Mouse (Mus musculus): ENCODE data around the gene Fndc8. TPM values are rescaled to one million over a fixed set of nuclear protein-coding genes. Genes with fewer than 3 reads are reported as not detected.
"Not testable (repeated sequence)": the region's sequence is repeated elsewhere in the genome, so short reads cannot be mapped to it uniquely, and the experiment has no call there.

The Fndc8 gene
- polyA plus RNA-seq, 1 experiment, result 0.04 TPM

GRCm38 (mm10) chr11:82921691-82922090 is 29.8 kb downstream of the Fndc8 start:
- Histone ChIP-seq H3K4me3 (no peak overlapping the region), H3K4me2 (ENCODE audit: low read depth) (no peak overlapping the region), H3K79me2 (ENCODE audit: control insufficient read depth, insufficient read depth) (no peaks in the 10 kb centered on the region), H3K27me3 (ENCODE audit: control insufficient read depth, insufficient read depth, insufficient read length) (no peaks in the 10 kb centered on the region), H3K36me3 (ENCODE audit: control insufficient read depth, insufficient read depth) (no peaks in the 10 kb centered on the region), H3ac (ENCODE audit: control insufficient read depth, insufficient read length) (no peak overlapping the region)
- TF ChIP-seq SRF (IDR thresholded peaks at IDR 0.05; ENCODE audit: control insufficient read depth, insufficient read length, low read depth) (no peak), E2F4 (IDR thresholded peaks at IDR 0.05; ENCODE audit: insufficient read depth) (no peak), POLR2AphosphoS2 (IDR thresholded peaks at IDR 0.05; ENCODE audit: insufficient read length, low read depth) (no peak), REST (IDR thresholded peaks at IDR 0.05; ENCODE audit: insufficient read depth, insufficient read length) (no peak)

- H3K36me3 ChIP-seq (ENCODE audit: control insufficient read depth, insufficient read depth), result not testable (repeated sequence)
Observed at GRCm38 (mm10) chr11:82923910-82924309, 32.0 kb downstream of the Fndc8 start.

GRCm38 (mm10) chr11:82928897-82929632 is 37.1 kb downstream of the Fndc8 start:
- H3K36me3 ChIP-seq (ENCODE audit: control insufficient read depth, insufficient read depth), result no peaks in the 10 kb centered on the region
- no peaks in the 10 kb centered on the region for H3K79me2 ChIP-seq (ENCODE audit: control insufficient read depth, insufficient read depth)
- TF ChIP-seq CEBPB (IDR thresholded peaks at IDR 0.05; ENCODE audit: insufficient read depth, poor library complexity, severe bottlenecking) (no peak), E2F4 (IDR thresholded peaks at IDR 0.05; ENCODE audit: insufficient read depth) (no peak), POLR2AphosphoS2 (IDR thresholded peaks at IDR 0.05; ENCODE audit: insufficient read length, low read depth) (no peak), SRF (IDR thresholded peaks at IDR 0.05; ENCODE audit: control insufficient read depth, insufficient read length, low read depth) (no peak), TCF12 (IDR thresholded peaks at IDR 0.05; ENCODE audit: insufficient read depth, poor library complexity, severe bottlenecking) (no peak), TCF3 (IDR thresholded peaks at IDR 0.05; ENCODE audit: insufficient read length, low read depth) (no peak), REST (IDR thresholded peaks at IDR 0.05; ENCODE audit: insufficient read depth, insufficient read length) (no peak), MAX (IDR thresholded peaks at IDR 0.05; ENCODE audit: low read depth) (no peak), MYOD1 (IDR thresholded peaks at IDR 0.05; ENCODE audit: control insufficient read depth in 1 of 3, insufficient read length in 2 of 3, low read depth in 2 of 3) (no peak), POLR2A (IDR thresholded peaks at IDR 0.05; ENCODE audit: insufficient read length, low read depth) (no peak), MYOG (IDR thresholded peaks at IDR 0.05; ENCODE audit: control insufficient read depth in 1 of 3, insufficient read depth in 1 of 3, insufficient read length in 2 of 3, low read depth in 2 of 3) (no peak), USF1 (IDR thresholded peaks at IDR 0.05; ENCODE audit: low read depth) (no peak)
- H3K4me3 ChIP-seq, result no peak overlapping the region
- no peak overlapping the region for H3ac ChIP-seq (ENCODE audit: control insufficient read depth, insufficient read length)
- H3K27me3 ChIP-seq (ENCODE audit: control insufficient read depth, insufficient read depth, insufficient read length), result no peaks in the 10 kb centered on the region
- H3K4me2 ChIP-seq (ENCODE audit: low read depth), result no peak overlapping the region

More at GRCm38 (mm10) chr11:82923910-82924309, 32.0 kb downstream of the Fndc8 start:
- H3K27me3 ChIP-seq (ENCODE audit: control insufficient read depth, insufficient read depth, insufficient read length); H3K4me3 ChIP-seq; H3ac ChIP-seq (ENCODE audit: control insufficient read depth, insufficient read length); H3K4me2 ChIP-seq (ENCODE audit: low read depth); H3K79me2 ChIP-seq (ENCODE audit: control insufficient read depth, insufficient read depth): not testable (repeated sequence)

- H3K27me3 ChIP-seq (ENCODE audit: control insufficient read depth, insufficient read depth, insufficient read length), result no peaks in the 10 kb centered on the region
- no peak overlapping the region for H3K4me2 ChIP-seq (ENCODE audit: low read depth)
- no peaks in the 10 kb centered on the region for H3K79me2 ChIP-seq (ENCODE audit: control insufficient read depth, insufficient read depth)
- H3ac ChIP-seq (ENCODE audit: control insufficient read depth, insufficient read length), result no peak overlapping the region
- no peak overlapping the region for H3K4me3 ChIP-seq
- no peaks in the 10 kb centered on the region for H3K36me3 ChIP-seq (ENCODE audit: control insufficient read depth, insufficient read depth)
- TF ChIP-seq CEBPB (IDR thresholded peaks at IDR 0.05; ENCODE audit: insufficient read depth, poor library complexity, severe bottlenecking), result no peak
- TF ChIP-seq MYOG (IDR thresholded peaks at IDR 0.05; ENCODE audit: control insufficient read depth in 1 of 3, insufficient read depth in 1 of 3, insufficient read length in 2 of 3, low read depth in 2 of 3), result no peak
- TF ChIP-seq MAX (IDR thresholded peaks at IDR 0.05; ENCODE audit: low read depth), result no peak
- TF ChIP-seq USF1 (IDR thresholded peaks at IDR 0.05; ENCODE audit: low read depth), result no peak
- TF ChIP-seq POLR2A (IDR thresholded peaks at IDR 0.05; ENCODE audit: insufficient read length, low read depth), result no peak
- no peak for TF ChIP-seq TCF3 (IDR thresholded peaks at IDR 0.05; ENCODE audit: insufficient read length, low read depth)
- no peak for TF ChIP-seq REST (IDR thresholded peaks at IDR 0.05; ENCODE audit: insufficient read depth, insufficient read length)
- TF ChIP-seq SRF (IDR thresholded peaks at IDR 0.05; ENCODE audit: control insufficient read depth, insufficient read length, low read depth), result no peak
- no peak for TF ChIP-seq E2F4 (IDR thresholded peaks at IDR 0.05; ENCODE audit: insufficient read depth)
- TF ChIP-seq MYOD1 (IDR thresholded peaks at IDR 0.05; ENCODE audit: control insufficient read depth in 1 of 3, insufficient read length in 2 of 3, low read depth in 2 of 3), result no peak
- no peak for TF ChIP-seq POLR2AphosphoS2 (IDR thresholded peaks at IDR 0.05; ENCODE audit: insufficient read length, low read depth)
- TF ChIP-seq TCF12 (IDR thresholded peaks at IDR 0.05; ENCODE audit: insufficient read depth, poor library complexity, severe bottlenecking), result no peak
Observed at GRCm38 (mm10) chr11:82929633-82929950, 37.7 kb downstream of the Fndc8 start.

GRCm38 (mm10) chr11:82930391-82930955 is 38.5 kb downstream of the Fndc8 start:
- H3K4me2 ChIP-seq (ENCODE audit: low read depth); H3K27me3 ChIP-seq (ENCODE audit: control insufficient read depth, insufficient read depth, insufficient read length); H3K4me3 ChIP-seq; H3ac ChIP-seq (ENCODE audit: control insufficient read depth, insufficient read length); H3K79me2 ChIP-seq (ENCODE audit: control insufficient read depth, insufficient read depth); H3K36me3 ChIP-seq (ENCODE audit: control insufficient read depth, insufficient read depth): not testable (repeated sequence)

- H3K4me2 ChIP-seq (ENCODE audit: low read depth); H3ac ChIP-seq (ENCODE audit: control insufficient read depth, insufficient read length); H3K79me2 ChIP-seq (ENCODE audit: control insufficient read depth, insufficient read depth); H3K27me3 ChIP-seq (ENCODE audit: control insufficient read depth, insufficient read depth, insufficient read length); H3K4me3 ChIP-seq; H3K36me3 ChIP-seq (ENCODE audit: control insufficient read depth, insufficient read depth): not testable (repeated sequence)
Observed at GRCm38 (mm10) chr11:82931161-82931560, 39.2 kb downstream of the Fndc8 start.

GRCm38 (mm10) chr11:82931671-82932450 is 39.9 kb downstream of the Fndc8 start:
- peaks cover 11% of the 10 kb centered on the region for H3K36me3 ChIP-seq (ENCODE audit: control insufficient read depth, insufficient read depth)
- H3K4me2 ChIP-seq (ENCODE audit: low read depth); H3ac ChIP-seq (ENCODE audit: control insufficient read depth, insufficient read length); H3K27me3 ChIP-seq (ENCODE audit: control insufficient read depth, insufficient read depth, insufficient read length); H3K4me3 ChIP-seq; H3K79me2 ChIP-seq (ENCODE audit: control insufficient read depth, insufficient read depth): not testable (repeated sequence)
